Mouse (Mus musculus) urinary bladder, adult 2 months (tissue): ENCODE results near the gene Kif4. TPM values are rescaled to one million over a fixed set of nuclear protein-coding genes. Genes with fewer than 3 reads are reported as not detected.

Experiments
- DNase-seq: peaks from one replicate; pipeline ENCODE4 v3.0.0; 2022; ENCODE audit warnings: low spot score
- polyA plus RNA-seq: library from polyadenylated mRNA; depleted of rRNA; stranded (reverse); fragments of >200 nt; gene quantifications from 2 replicates; pipeline ENCODE4 v1.2.3, GENCODE M21; 2012; rRNA removed

The Kif4 gene
- 0.56 and 0.63 TPM in 2 replicates for polyA plus RNA-seq

DNA sequence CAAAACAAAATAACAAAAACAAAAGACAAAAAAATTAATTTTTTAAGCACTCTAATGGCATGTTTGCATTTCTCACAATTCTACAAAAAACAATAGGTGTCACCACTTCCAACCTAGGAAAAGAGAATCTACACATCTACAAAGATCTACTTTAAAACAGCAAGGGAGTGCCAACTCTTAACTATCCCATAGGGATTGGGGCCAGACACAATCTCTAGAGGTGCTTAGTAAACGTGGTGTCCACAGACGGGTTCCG lies at the start of gene Kif4:
TSS of gene Kif4 (plus strand) at position 192 of the 256 bp plus-strand sequence.
- no peak for DNase-seq

DNA sequence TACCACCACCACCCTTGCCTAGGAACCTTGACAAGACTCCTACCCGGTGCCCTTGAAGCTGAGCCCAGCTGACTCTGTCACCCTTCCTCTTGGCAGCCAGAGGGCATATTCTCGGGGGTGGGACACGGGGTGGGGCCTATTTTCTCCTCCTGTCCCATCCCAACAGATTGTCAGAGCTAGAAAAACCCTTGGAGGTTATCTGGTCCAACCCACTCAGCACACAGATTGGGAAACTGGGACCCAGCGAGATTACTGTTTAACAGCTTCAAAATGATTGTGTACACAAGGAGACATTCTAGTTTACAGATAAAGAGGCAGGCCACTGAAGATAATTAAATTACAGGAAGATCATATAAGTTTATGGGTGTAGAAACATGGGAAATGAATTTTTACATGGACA lies 30.7 kb upstream of the Kif4 start, which contains the start of gene P2ry4:
TSS of gene P2ry4 (minus strand) at position 79 of the 400 bp plus-strand sequence.
- DNase-seq: no peak

DNA sequence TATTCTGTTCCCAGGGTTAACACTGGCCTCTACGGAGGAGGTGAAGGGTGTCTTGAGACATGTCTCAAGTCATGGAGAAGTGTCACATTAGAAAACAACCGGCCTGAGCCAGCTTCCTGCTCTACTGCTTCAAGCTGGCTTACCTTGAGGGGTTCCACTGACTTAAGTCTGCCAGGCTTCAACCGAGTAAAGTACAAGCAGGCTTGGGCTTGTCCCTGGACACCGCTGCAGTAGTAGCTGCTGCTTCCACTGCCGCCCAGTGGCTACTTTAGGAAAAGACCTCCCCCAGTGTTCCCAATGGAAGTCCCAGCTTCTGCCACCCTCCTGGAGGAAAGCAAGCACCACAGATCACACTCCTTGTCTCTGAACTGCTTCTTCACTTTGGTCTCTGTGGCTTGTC lies 28.1 kb upstream of the Kif4 start:
- DNase-seq: no peak

DNA sequence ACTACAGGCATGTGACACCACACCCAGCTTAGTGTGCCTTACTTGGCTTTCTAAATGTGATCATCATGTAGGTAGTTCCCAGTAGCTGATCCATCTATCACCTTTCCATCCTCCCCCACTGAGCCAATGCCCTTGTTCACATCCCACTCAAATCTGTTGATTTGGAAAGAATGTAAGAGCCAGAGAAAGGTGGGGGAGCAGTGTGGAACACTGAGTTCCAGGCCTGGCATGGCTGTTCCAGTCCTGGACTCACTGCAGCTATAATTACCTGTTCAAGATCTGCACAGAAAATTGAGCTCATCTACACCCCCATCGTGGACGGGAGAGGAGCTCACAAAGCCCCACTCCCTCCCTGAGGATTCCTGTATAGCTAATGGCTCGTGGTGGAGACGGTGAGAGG lies 25.8 kb upstream of the Kif4 start:
- DNase-seq: no peak

DNA sequence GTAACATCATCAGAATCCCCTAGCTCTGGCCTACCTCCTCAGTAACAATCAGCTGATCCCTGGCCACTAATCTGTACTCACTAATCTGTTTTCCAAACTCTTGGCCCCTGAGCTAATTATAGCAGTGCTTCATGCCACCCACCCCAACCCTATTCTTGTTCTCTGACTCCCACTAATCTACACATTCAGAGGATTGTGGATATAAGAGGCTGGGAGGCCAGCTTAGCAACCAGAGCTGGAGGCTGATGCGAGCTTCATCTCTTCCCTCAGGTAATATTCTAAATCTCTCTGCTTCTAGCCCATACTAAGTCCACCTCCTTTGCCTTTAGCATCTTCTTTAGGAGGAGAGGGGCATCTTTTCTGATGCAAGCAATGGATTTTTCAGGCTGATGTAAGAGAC lies 20.2 kb upstream of the Kif4 start, which contains the start of gene Arr3:
TSS of gene Arr3 (plus strand) at position 184 of the 400 bp plus-strand sequence.
- DNase-seq: no peak

DNA sequence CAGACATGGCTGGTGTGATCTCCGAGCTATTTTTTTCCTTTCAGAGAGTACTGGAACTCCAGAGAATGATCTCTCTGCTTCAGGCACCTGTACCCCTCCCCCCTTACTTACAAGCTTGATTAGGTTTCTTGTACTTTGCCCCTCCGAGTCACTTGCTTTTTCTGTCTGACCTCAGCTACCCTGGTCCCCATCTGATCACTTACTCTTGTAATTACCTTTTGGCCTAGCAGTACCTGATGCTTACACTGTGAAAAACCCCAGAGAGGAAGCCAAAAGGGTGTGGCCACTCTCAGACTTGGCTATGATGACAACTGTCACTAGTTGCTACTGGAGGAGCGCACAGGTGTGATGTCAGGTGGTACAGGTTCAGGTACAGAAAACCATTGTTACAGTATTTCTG lies 7.0 kb upstream of the Kif4 start:
- no peak for DNase-seq

DNA sequence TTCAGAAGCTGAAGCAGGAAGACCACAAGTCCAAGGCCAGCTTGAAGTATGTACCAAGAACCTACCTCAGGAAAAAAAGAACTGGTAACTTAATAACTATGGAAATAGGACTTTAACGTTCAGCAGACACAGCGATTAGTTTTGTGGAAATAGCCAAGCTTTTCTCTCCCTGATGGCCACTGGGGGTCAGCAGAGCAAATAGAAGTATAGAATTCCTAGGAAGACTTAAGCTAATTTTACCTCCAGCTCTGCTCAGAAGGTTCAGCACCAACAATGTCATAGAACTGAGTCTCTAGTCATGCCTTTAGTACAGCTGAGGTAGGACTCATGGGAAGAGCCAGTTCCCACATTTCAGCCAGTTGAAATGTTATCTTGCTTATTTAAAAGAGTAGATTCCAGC lies 4.2 kb upstream of the Kif4 start:
- no peak for DNase-seq

DNA sequence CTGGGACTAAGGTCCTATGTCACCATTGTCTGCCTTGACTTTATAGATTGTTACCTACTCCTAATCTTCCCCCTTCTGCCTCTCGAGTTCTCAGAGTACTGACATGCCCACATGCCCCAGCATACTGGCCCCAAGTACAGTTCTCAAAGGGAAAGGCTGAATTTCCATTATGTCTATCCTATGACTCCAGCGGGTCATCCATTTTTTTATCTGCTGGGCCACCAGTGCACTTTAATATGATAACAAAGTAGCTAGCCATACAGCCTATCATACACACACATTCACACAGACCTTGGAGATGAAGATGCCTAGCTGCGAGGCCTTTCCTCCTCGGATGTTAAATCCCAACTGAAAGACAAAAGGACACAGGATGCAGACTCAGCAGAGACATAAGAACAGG lies 1.3 kb upstream of the Kif4 start:
- no peak for DNase-seq

DNA sequence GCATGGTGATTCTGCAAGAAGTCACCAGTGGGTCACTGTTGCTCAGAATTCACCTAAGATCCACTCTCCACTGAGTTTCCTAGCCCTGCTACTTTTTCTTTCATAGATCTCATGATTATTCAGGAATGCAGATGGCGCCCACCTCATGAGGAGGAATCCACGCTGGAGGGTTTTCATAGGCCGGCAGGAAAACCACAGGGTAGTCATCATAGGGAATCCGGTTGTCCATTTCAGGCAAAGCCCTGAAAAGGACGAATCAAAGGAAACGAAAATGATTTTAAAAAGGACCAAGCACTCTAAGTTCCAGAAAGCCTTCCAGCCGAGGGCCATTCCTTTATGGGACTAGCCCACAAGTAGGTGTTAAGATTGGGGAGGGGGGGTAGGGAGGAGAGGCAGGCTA lies 391 bp upstream of the Kif4 start:
- no peak for DNase-seq

DNA sequence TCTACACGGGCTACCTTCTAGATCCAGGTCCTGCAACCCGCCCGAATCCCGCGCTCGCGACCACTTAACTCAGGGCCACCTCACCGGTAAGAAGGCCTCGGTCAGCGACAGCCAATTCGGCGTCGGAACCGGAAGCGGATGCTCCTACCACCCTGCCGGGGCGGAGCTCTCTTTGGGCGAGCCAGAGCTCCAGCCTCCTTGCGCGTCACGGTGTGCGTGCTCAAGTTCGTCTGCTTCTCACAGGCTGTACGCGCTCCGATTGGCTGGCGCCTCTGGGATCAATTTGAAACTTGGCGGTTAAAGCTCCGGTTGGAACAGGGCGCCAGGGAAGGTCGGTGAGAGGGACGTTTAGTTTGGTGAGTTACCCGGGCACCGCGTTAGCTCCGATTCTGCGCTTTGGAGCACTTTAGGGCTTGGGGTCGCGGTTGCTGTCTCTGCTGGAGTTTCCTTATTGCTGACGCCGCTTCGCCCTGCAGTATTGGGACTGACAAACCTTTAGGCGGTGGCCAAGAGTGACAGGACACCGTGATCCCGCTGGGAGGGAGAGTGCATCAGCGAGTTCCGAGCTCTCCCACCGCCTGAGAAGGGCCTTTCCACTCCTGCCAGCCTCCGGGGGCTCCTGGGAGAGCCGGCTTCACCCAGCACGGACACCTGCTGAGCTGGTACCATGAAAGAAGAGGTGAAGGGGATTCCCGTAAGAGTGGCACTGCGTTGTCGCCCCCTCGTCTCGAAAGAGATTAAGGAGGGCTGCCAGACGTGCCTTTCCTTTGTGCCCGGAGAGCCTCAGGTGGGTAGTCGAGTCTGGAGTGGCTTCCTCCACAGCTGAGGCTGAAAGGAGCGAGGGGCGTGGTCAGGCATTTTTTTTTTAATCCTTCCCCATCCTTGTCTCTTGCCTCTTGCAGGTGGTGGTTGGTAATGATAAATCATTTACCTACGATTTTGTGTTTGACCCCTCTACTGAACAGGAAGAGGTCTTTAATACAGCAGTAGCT lies 561 bp downstream of the Kif4 start, which contains the start of gene Pdzd11:
TSS of gene Pdzd11 (minus strand) at position 767 of the 992 bp plus-strand sequence.
- peak; percentile 52 for DNase-seq

DNA sequence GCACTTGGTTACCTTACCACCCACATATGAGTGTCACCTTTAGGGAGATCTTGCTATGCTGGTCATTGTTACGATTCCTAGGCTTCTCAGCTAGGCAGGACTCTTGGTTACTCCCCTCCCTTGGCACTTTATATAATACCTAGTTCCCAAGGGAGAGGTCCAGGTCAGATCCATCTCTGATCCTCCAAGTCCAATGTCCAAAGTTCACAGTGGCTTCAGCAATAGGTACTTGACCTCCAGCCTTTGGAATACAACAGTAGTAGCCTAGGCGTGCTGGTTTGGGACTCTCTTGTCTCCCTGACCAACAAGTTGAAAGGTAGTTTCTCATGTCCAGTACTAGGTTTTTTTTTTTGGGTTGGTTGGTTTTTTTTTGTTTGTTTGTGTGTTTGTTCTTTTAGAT lies 3.5 kb downstream of the Kif4 start:
- DNase-seq: no peak

DNA sequence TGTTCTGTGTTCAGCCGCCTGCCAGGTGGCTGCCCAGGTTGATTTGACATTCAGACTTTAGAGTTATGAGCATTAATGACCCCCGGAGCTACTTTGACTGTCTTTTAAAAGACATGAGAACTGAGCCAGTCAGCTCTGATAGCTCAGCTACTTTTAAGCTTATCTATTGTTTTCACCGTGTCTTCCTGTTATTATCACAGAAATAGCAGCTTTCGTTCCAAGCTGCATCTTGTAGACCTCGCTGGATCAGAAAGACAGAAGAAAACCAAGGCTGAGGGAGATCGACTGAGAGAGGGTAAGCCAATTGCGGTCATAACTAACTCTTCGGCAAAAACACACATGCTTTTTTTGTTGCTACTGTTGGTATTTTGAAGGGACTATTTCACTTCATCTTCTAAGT lies 12.9 kb downstream of the Kif4 start:
- no peak for DNase-seq

DNA sequence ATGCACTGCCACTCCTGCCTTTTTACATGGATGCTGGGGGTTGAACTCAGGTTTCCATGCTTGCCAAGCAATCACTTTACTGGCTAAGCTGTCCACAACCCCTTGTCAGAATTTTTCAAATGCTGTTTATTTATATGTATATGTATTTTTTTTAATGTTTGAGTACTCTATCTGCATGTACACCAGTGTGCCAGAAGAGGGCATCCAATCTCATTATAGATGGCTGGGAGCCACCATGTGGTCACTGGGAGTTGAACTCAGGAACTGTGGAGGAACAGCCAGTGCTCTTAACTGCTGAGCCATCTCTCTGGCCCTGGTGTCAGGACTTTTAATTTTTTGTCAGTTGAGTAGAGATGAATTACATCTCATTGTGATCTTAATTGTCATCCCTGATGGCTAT lies 27.3 kb downstream of the Kif4 start:
- no peak for DNase-seq

DNA sequence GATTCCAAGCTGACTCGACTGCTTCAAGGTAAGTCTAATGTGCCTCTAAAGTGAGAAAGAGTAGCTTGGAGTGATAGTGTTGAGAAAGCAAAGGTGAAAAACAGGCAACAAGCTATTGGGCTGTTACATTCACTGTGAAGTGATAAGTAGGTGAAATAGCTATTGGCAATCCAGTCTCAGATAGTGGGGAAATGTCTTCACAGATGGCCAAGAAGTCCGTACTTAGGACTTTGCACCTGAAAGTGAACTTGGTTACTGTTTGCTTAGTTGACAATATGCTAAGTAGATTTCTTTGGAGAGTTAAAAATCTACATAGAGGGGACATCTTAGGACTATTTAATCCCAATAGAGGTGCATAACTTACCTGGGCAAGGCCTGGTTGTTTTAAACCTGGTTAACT lies 39.3 kb downstream of the Kif4 start:
- no peak for DNase-seq

DNA sequence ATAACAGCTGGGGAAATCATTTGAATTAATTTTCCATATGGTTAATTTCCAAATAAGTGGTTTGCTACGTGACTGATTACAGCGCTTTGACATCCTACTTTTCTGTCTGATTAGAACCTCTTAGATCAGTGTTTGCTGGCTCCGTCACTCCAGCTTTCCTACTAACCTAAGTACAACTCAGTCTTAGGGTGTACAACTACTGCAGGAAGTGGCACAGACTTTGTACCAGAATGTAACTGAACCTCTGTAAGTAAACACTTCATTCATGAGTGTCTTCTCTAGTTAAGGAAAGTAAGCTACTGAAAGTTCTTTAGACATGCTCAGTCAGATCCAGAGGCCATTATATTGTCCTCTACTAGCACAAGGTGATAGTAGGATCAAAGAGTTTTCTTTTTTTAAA lies 52.7 kb downstream of the Kif4 start:
- DNase-seq: no peak

DNA sequence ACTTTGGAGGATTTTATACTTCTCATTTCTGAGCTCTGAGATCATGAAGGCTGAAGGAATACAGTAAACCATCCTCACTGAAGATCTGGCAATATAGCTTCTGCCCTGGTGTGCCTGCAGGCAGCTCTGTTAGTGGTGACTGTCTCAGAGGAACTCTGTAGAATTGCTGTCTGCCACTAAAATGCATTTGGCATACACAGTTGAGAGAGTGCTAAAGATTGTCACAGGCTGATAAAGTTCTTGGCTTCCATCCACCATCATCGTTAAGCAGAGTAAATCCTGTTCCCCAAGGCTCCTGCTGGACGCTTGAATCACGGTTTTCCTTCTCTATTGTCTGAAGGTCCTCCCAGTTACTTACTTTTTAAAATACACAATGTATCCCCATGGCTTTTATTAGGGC lies 61.0 kb downstream of the Kif4 start:
- no peak for DNase-seq

DNA sequence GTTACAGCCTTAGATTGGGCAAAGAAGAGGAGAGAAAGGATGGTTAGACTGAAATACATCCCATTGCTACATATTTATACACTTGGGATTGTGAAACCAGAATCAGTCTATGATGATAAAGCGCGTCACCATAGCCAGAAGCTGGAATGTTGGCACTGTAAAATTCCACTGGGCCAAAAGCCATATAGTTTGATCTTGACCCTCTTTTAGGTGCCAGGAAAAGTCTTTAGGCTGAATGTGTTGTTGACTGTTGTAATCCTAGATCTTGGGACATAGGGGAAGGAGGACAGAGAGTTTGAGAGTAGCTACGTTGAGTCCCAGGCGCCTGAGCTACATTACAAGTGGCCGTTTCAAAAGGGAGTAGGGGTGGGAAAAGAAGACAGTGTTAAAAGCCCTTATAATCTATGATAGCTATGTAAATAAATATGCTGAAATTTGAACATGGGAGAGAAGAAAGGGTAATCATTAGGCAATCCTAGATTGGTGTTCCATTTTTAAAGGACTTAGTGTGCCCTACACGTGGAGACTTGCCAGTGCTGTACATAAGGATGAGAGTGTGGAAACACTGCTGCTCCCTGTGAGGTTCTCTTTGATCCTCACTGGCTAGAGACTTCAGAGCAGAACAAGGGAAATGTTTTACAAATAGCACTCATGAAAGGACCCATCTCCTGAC lies 62.0 kb downstream of the Kif4 start:
- DNase-seq: no peak

DNA sequence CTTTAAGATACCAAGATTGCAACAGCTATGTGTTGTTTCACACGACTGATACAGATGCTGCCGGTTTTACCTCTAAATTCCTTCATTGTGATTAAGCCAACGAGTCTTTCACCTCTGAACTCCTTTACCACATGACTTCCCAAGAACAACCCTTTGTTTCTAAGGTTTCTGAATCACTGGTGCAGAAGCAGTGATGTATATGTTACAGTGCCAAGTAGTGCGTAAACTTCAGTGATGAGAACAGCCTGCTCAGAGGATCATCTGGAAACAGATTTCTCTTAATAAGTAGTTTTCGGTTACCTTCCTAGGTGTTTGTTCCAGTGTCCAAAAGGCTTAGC lies 62.5 kb downstream of the Kif4 start:
- DNase-seq: no peak

DNA sequence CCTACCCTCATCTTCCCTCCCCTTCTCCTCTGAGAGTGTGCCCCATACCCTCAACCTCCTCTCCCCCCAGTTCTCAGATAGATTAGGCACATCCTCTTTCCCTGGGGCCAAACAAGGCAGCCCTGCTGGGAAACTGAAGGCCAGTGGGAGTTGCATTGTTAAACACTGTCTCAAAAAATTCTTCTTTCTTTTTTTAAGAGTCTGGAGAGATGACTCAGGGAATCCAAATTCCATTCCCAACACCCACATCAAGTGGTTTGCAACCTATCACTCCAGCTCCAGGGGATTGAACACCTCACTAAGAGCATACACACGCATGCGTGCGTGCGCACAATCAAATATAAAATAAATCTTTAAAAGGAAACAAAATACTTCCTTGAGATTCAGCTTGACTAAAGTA lies 71.2 kb downstream of the Kif4 start:
- no peak for DNase-seq

DNA sequence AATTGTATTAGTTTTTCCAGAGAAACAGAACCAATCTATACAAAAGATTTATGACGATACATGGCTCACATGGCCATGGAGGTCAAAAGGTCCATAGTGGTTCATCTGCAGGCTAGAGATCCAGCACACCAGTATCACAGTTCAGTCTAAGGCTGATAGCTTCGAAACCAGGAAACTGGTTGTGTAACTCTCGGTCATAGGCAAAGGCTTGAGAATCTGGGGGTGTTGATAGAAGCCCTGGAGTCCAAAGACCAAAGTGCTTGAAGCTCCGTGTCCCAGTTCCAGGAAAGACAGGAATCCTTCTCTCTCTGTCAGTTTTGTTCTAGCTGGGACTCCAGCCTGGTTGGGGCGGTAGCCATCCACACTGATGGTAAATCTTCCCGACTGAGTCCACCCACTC lies 82.5 kb downstream of the Kif4 start:
- no peak for DNase-seq

DNA sequence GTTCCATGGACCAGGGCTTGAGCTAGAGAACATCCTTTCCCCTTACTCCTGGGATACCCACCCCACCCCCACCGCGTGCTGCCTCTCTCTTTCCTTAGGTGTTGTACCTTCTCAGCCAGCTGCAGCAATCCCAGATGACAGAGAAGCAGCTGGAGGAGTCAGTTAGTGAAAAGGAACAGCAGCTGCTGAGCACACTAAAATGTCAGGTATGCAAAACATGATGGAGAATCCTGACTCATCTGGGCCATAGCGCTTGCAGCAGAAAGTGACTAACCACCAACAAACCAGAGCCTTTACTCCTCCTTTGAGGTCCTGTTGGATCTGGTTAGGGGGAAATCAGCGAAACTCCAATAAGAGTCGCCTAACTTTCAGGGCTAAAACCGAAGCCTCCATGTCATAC lies 90.6 kb downstream of the Kif4 start:
- no peak for DNase-seq

DNA sequence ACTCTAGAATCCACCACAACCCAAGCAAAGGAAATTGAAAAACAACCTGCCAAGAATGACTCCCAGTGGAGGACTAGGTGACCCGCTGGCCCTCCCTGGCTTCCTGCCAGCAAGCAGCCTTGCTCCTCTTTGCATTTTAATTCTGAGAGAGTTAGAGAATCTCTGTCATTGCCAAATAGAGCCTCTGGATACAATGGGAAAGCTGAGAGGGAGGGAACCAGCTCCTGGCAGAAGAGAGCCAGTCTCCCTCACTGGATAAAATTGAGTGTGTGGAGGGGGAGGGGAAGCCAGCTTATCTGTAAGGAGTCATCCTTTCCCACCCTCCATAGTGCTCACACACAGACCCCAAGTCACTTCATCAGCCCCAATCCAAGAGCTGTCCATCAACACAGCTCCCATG lies 103.4 kb downstream of the Kif4 start:
- DNase-seq: no peak

DNA sequence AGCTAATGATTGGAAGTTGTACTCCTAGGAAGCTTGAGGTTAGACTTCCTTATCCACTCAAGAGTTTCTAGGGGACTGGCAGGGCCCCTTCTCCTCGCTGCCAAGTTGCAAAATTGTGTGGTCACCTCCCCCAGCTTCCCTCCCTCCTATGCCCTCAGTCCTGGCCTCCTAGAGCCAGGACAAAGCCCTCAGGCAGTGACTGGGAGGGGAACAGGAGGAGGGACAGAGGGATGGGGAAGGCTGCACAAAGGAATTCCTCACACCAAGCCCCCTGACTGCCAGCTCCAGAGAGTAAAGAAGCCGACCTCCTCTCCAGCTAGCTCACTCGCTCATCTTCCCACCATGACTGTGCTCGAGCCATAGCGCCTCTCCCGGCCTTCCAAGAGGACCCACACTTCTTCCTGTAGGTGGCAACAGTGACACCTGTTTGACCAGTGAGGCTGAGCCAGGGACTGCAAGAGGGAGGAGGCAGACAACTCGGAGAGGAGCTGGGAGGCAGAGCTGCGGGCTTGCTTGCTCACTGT lies 104.2 kb downstream of the Kif4 start, which contains the start of gene Gdpd2:
TSS of gene Gdpd2 (plus strand) at position 209 of the 524 bp plus-strand sequence.
- no peak for DNase-seq
